Mouse (Mus musculus) neural tube, embryonic 13.5 days (tissue): ENCODE data around the gene Layn. TPM values are rescaled to one million over a fixed set of nuclear protein-coding genes. Genes with fewer than 3 reads are reported as not detected.

Source experiments
- ATAC-seq: fragments of 200-750 bp; cut with Nextera tagmentation; 2 replicates; pipeline ENCODE4 v1.8.0; 2017; ENCODE audit warnings: low read depth, mild to moderate bottlenecking, moderate TSS enrichment, moderate library complexity
- H3K27ac ChIP-seq: fragments of 300-500 bp; sonication (generic); replicated peaks from 2 replicates; pipeline ENCODE4 v1.5.1; 2015; ENCODE audit warnings: moderate library complexity, mild to moderate bottlenecking, inconsistent platforms
- H3K27me3 ChIP-seq: fragments of 300-500 bp; sonication (generic); 2 replicates; pipeline ENCODE4 v1.6.1; 2015; ENCODE audit warnings: mild to moderate bottlenecking, inconsistent platforms
- H3K36me3 ChIP-seq: fragments of 300-500 bp; sonication (generic); 2 replicates; pipeline ENCODE4 v1.6.1; 2015; ENCODE audit warnings: mild to moderate bottlenecking, inconsistent platforms
- H3K4me1 ChIP-seq: fragments of 300-500 bp; sonication (generic); replicated peaks from 2 replicates; pipeline ENCODE4 v1.6.1; 2015; ENCODE audit warnings: inconsistent platforms
- H3K4me2 ChIP-seq: fragments of 300-500 bp; sonication (generic); 2 replicates; pipeline ENCODE4 v1.6.1; 2015; ENCODE audit warnings: inconsistent platforms, mild to moderate bottlenecking, moderate library complexity
- H3K4me3 ChIP-seq: fragments of 300-500 bp; sonication (generic); 2 replicates; pipeline ENCODE4 v1.5.1; 2015; ENCODE audit warnings: mild to moderate bottlenecking, inconsistent platforms
- H3K9ac ChIP-seq: fragments of 300-500 bp; sonication (generic); 2 replicates; pipeline ENCODE4 v1.6.1; 2015; ENCODE audit warnings: moderate library complexity, mild to moderate bottlenecking, inconsistent platforms
- H3K9me3 ChIP-seq: fragments of 300-500 bp; sonication (generic); 2 replicates; pipeline ENCODE4 v1.6.1; 2016; ENCODE audit warnings: inconsistent platforms
- WGBS: fragments of 180-500 bp; shearing (Covaris S2); methylation state at CpG from one replicate; pipeline ENCODE4 v1.1.7; 2015; 5-methylcytosine and 5-hydroxymethylcytosine counted together
- polyA plus RNA-seq: library from polyadenylated mRNA; unstranded; fragments of >200 nt; fragmentation: Nextera tagmentation; extraction: Ambion mirVana; gene quantifications from 2 replicates; pipeline ENCODE4 v1.2.1, GENCODE M21; 2015

Layn gene
- polyA plus RNA-seq = 2.4 and 2.7 TPM in 2 replicates

DNA sequence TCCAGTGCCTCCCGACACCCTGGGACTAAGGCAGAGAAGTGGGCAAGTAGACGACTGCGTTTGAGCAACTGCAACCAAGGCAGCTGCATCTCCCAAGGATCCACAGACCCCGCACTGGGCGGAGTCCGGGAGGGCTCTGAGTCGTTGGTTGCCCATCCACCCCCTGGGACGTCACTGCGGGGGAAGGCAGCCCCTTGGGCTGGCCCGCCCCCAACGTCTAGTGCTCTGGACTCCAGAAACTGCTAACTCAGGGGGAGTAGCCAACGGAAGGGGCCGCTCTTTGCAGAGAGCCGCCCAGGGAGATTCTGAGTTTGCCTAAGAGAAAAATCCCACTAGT lies at the start of gene Layn:
Gene Layn (minus strand): TSS at position 116 of the 337 bp plus-strand sequence.
- no peaks in the 10 kb centered on the region for H3K36me3 ChIP-seq
- whole genome bisulfite sequencing = 1% methylated on average over 14 of the region's 14 CpGs
- peaks cover 21% of the 10 kb centered on the region for H3K4me1 ChIP-seq
- H3K27ac ChIP-seq = no peak within 1 kb of the TSS
- peak within 1 kb of the TSS; percentile 53 for H3K9ac ChIP-seq
- no peaks in the 10 kb centered on the region for H3K9me3 ChIP-seq
- peaks cover 21% of the 10 kb centered on the region for H3K27me3 ChIP-seq
- H3K4me2 ChIP-seq = peak within 1 kb of the TSS; percentile 57
- H3K4me3 ChIP-seq = peak within 1 kb of the TSS; percentile 34
- peak; percentile 94 for ATAC-seq

DNA sequence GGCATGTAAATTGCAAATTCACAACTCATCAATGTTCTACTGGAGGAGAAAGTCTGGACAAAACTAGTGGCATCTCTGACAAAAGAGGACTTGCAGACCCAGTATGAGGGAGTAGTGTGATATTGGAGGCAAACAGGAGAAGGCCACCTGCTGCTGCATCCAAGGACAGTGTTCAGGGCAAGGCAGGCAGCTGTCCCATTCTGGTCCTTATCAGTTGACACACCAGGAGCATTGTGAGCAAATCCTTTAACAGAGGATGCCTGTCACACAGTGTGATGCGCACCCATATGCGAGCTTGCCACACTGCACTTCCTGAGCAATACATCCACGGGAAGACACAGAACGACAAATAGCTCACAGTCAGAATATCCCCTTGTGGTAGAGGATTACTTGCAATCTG lies 37.9 kb upstream of the Layn start:
- Histone ChIP-seq H3K27ac (no peak overlapping the region), H3K4me2 (no peak overlapping the region), H3K4me3 (no peak overlapping the region), H3K9me3 (no peaks in the 10 kb centered on the region), H3K27me3 (no peaks in the 10 kb centered on the region), H3K36me3 (no peaks in the 10 kb centered on the region), H3K4me1 (no peaks in the 10 kb centered on the region), H3K9ac (no peak overlapping the region)
- 82% methylated on average over 4 of the region's 4 CpGs for WGBS
- no peak for ATAC-seq

DNA sequence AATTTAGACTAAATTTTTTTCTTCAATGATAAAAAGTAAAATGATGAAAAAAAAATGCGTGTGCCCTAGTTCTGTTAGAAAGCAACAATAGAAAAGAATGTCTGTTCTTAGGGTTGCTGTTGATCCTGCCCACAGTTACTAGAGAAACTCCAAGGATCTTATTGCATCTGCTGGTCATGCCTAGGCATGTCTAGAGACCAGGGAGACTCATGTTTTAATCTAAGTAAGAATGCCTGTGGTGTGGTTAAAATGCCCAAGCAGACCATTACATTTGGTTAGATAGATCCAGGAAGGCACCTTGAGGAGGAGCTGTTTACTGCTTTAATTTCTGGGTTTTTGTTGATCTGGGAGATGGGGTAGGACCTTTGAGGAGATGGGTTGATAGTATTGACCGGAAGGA lies 28.9 kb upstream of the Layn start:
- Histone ChIP-seq H3K4me3 (no peak overlapping the region), H3K9me3 (no peaks in the 10 kb centered on the region), H3K4me1 (peaks cover 23% of the 10 kb centered on the region), H3K27me3 (peaks cover 4% of the 10 kb centered on the region; the same call in 1 of the 2 replicates), H3K9ac (no peak overlapping the region), H3K4me2 (no peak overlapping the region), H3K27ac (no peak overlapping the region), H3K36me3 (no peaks in the 10 kb centered on the region)
- 89% methylated on average over 2 of the region's 2 CpGs for WGBS
- no peak for ATAC-seq

DNA sequence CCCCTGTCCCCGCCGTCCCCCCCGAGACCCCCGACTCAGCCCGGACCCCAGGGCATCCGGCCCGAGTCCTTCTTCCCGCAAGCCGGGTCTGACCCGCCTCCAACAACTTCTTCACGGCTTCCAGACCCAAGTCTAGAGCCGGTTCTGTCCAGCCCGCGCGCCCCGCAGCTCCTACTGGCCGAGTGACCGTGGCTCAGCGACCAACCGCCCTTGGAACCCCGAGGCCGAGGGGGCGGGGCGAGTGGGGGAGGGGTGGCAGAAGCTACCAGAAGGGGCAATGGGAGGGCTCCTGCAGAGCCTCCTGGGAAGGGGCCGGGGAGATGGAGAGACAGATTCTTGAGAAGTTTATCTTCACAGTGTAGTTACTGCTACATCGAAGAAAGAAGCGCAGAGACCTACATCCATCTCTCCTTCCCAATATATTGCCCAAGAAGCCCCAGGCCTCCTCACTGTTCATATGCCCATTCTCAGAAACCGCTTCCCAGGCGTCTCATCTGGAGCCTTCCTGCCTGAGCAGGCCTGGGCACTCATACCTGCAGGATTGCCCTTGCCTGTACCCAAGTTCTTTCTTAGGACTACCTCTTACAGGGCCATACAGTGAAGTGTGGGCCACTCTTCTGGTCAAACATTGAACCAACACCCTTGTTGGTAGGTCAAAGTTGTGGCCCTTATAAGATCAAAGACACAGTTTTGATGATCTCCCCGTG lies 27.1 kb upstream of the Layn start:
- Histone ChIP-seq H3K27ac (no peak overlapping the region), H3K4me2 (peak overlapping the region; percentile 100), H3K27me3 (peaks cover 11% of the 10 kb centered on the region), H3K4me3 (peak overlapping the region; percentile 59), H3K9me3 (no peaks in the 10 kb centered on the region), H3K4me1 (peaks cover 23% of the 10 kb centered on the region), H3K36me3 (no peaks in the 10 kb centered on the region), H3K9ac (peak overlapping the region; percentile 76)
- peak; percentile 57 for ATAC-seq
- WGBS = 14% methylated on average over 28 of the region's 30 CpGs

DNA sequence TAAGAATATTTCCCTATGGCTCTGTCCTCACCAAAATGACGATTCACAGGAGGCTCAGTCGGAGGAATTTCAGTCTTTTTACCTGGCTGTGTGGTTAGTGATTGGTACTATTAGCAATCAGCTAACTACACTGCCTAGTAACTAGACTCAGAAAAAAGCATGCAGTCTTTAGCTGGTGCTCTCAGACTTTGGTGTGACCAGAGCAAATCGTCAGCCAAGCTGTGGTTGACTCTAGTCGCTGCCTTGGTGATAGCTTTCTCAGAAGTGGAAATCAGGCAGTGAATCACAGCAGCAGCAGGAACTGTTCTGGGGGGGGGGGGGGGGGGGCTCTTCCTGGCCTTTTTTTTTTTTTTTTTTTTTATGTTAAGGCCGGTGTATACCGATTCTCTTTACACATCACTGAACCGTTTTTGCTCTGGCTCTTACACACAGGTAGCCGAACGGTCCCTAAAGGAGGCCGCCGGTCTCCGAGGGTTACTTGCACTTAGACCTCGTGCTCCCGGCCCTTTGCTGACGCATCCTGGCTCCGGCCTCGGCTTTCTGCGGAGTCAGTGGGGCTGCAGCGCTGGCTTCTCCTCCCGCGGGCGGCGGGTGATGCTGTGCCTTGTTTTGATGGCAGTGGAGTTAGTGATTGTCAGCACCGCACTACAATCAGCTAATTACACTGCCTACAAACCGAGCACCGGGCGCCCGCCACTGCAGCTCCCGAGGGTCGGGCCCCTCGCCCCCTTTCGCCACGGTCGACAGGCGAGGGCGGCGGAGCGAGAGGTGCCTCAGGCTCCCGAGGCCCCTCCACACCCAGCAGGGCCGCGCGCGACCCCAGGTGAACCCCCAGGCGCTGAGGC lies 26.3 kb upstream of the Layn start:
- under 1% methylated on average over 43 of the region's 44 CpGs for WGBS
- H3K4me1 ChIP-seq = peaks cover 23% of the 10 kb centered on the region
- H3K36me3 ChIP-seq = no peaks in the 10 kb centered on the region
- peak overlapping the region; percentile 76 for H3K9ac ChIP-seq
- H3K27ac ChIP-seq = no peak overlapping the region; the same call in 1 of the 2 replicates
- peak; percentile 82 for ATAC-seq
- peaks cover 11% of the 10 kb centered on the region for H3K27me3 ChIP-seq
- H3K4me3 ChIP-seq = peak overlapping the region; percentile 59
- H3K9me3 ChIP-seq = no peaks in the 10 kb centered on the region
- H3K4me2 ChIP-seq = peak overlapping the region; percentile 100

DNA sequence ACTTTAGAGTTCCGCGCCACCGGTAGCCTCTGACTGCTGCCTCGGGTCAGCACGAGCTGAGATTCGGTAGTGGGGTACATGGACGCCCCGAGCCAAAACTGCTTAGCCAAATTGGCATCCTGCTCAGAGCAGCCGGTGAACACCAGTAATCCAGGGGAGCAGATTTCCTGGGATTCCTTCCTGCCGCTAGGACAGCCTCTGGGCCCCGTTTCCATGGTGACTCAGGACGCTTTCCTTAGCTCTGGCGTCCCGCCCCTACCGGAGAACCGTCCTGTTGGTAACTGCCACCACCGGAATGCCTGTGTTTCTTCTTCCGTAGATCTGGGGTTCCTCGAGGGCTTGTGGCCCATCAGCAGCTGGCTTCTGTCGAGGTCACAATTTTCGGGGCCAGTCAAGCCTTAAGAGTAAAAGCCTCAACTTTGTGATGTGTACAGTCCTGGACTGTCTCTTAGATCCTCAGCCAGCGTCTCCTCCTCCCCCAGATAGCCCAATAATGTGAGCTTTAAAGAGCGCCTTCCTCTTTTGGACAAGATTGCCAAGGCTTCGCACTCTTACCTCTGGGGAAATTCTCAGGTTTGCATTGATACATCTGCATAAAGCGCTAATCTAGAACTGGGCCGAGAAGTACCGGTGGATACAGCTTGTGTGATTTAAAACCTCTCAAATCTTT lies 25.0 kb upstream of the Layn start, which contains the start of gene 4833427G06Rik:
Gene 4833427G06Rik (minus strand): TSS at position 323 of the 670 bp plus-strand sequence.
- 0 out of 2 replicates have a peak within 1 kb of the TSS, but pooled peaks have one; percentile 76 for H3K9ac ChIP-seq
- peak within 1 kb of the TSS; percentile 100 for H3K4me2 ChIP-seq
- WGBS = 7% methylated on average over 27 of the region's 27 CpGs
- peaks cover 23% of the 10 kb centered on the region for H3K4me1 ChIP-seq
- H3K27me3 ChIP-seq = peaks cover 11% of the 10 kb centered on the region
- ATAC-seq = peak; percentile 45
- H3K27ac ChIP-seq = no peak within 1 kb of the TSS
- peak within 1 kb of the TSS; percentile 59 for H3K4me3 ChIP-seq
- no peaks in the 10 kb centered on the region for H3K36me3 ChIP-seq
- H3K9me3 ChIP-seq = no peaks in the 10 kb centered on the region

DNA sequence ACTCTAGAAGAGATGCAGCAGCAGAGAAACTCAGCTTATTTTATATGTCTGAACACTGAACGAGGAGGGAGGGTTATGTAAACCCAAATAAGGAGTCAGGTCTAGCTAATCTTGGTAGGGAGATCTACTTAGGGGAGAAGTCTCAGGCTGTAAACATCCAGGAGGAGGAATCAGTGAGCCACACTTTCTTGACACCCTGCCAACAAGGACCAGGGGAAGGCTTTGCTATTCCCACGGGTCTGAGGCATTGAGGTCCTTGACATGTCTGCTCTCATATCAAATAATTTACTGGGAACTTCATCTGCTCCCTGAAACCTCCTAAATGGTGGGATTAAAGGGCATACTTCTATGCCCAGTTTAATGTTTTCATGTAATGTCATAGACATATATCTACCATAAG lies 19.4 kb upstream of the Layn start:
- no peaks in the 10 kb centered on the region for H3K36me3 ChIP-seq
- H3K4me1 ChIP-seq = peaks cover under 1% of the 10 kb centered on the region; the same call in 1 of the 2 replicates
- no peaks in the 10 kb centered on the region for H3K9me3 ChIP-seq
- no peak overlapping the region for H3K9ac ChIP-seq
- no peak overlapping the region for H3K4me2 ChIP-seq
- no peak for ATAC-seq
- H3K4me3 ChIP-seq = no peak overlapping the region
- H3K27ac ChIP-seq = no peak overlapping the region
- 63% methylated on average over 2 of the region's 2 CpGs for WGBS
- H3K27me3 ChIP-seq = peaks cover 11% of the 10 kb centered on the region; the same call in 1 of the 2 replicates

DNA sequence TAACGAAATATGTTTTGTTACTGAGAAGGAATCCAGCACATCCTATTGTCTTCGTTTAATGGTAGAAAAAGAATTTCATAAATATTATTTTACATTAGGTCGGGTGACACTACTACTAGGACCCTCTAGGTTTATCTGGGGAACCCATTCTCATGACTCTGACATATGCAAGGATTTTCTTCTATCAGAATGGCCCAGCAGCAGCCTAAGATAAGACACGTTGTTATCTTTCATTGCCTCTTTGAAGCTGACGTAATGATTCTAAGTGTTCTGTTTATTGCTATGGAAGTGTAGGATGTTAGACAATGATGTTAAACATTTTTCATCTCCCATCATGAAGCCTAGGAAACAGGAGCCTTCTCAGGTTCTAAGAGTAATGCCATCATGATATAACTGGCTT lies 16.8 kb upstream of the Layn start:
- no peak overlapping the region for H3K4me3 ChIP-seq
- no peaks in the 10 kb centered on the region for H3K36me3 ChIP-seq
- H3K4me2 ChIP-seq = no peak overlapping the region
- H3K27me3 ChIP-seq = no peaks in the 10 kb centered on the region
- no peaks in the 10 kb centered on the region for H3K9me3 ChIP-seq
- H3K4me1 ChIP-seq = no peaks in the 10 kb centered on the region
- no peak overlapping the region for H3K9ac ChIP-seq
- no peak for ATAC-seq
- no peak overlapping the region for H3K27ac ChIP-seq
- WGBS = 73% methylated on average over 5 of the region's 5 CpGs

DNA sequence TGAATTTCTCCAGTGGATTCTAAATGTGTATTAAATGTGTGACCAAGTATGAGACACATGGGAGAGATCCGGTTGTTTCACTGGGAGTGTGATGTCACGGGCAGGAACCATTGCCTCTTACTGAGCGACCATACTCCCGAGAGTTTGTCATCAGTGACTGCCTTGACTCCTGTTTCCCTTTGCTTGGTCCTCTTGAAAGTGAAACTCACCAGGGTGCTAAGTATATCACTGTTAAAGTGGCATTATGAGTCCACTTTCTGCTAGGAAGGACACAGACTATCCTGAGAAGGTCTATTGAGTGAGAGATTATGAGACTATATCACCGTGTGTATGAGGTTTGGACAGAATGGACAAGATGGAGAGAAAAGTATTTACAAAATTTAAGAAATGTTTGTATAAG lies 4.7 kb upstream of the Layn start:
- no peaks in the 10 kb centered on the region for H3K9me3 ChIP-seq
- H3K27ac ChIP-seq = no peak overlapping the region
- no peaks in the 10 kb centered on the region for H3K36me3 ChIP-seq
- 83% methylated on average over 5 of the region's 5 CpGs for WGBS
- no peak overlapping the region for H3K4me3 ChIP-seq
- H3K4me1 ChIP-seq = peaks cover 9% of the 10 kb centered on the region
- ATAC-seq = no peak
- no peak overlapping the region for H3K9ac ChIP-seq
- H3K4me2 ChIP-seq = no peak overlapping the region
- H3K27me3 ChIP-seq = peaks cover 11% of the 10 kb centered on the region

DNA sequence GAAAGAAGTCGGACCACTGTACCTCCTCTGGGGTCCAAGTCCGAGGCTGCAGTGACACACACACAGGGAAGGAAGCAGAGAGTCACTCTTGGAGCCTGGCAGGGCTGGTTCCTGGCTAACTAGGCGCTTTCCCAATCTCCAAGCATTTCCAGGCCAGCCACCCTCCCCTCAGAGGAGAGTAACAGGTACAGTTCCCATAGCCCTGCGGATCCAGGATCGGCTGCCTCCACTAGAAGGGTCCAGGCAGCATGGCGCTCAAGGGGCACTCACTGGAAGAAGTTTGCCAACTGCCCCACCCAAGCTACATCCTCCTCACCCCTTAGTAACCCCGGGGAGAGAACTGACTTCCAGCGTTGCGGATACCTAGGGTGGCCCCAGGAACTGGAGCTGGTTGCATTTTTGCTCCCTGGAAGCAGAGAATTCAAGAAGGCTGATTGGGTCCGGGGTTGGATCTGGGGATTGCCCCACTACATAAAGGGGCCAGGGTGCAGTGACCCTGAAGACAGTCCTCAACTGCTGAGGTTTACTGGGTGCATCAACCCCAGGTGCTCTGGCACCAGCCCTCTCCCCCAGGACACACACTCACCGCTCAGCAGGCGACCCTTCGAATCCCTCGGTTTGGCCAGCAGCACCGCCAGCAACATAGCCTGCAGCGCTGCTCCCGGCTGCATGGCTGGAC lies 455 bp downstream of the Layn start:
- Histone ChIP-seq H3K36me3 (no peaks in the 10 kb centered on the region), H3K9ac (peak overlapping the region; percentile 53), H3K9me3 (no peaks in the 10 kb centered on the region), H3K4me1 (peaks cover 21% of the 10 kb centered on the region), H3K4me2 (peak overlapping the region; percentile 57), H3K27me3 (peaks cover 21% of the 10 kb centered on the region), H3K4me3 (peak overlapping the region; percentile 34), H3K27ac (no peak overlapping the region)
- peak; percentile 63 for ATAC-seq
- 1% methylated on average over 17 of the region's 17 CpGs for WGBS

DNA sequence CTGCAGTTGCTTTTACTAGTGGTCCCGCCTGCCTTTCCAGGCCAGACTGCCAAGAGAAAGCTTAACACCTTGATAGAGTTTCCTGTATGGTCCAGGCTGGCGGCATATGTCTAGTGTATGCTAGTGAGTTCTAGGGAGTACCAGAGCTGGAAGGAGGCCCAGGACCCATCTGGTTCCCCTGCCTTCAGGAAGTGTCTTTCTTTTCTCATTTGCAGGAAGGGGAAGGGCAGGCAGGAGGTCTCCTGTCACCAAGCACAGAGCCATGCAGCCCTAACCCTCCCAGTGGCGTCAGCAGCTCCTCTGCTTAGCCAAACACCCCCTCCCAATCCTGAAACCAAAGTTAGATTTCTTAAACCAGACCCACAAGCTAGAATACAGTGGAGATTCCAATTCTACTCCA lies 1.1 kb downstream of the Layn start:
- WGBS = 29% methylated on average over 3 of the region's 3 CpGs
- peak overlapping the region; percentile 57 for H3K4me2 ChIP-seq
- no peaks in the 10 kb centered on the region for H3K9me3 ChIP-seq
- H3K4me1 ChIP-seq = peaks cover 21% of the 10 kb centered on the region
- no peaks in the 10 kb centered on the region for H3K36me3 ChIP-seq
- no peak overlapping the region for H3K27ac ChIP-seq
- no peak for ATAC-seq
- H3K4me3 ChIP-seq = peak overlapping the region; percentile 34
- H3K27me3 ChIP-seq = peaks cover 21% of the 10 kb centered on the region
- no peak overlapping the region for H3K9ac ChIP-seq
